Comparison of ENCODE assay signal across 9 mouse cellular contexts in genomic region chr2:72241714-72242472, GRCm38 (mm10). TPM values are rescaled to one million over a fixed set of nuclear protein-coding genes. Genes with fewer than 3 reads are reported as not detected.
DNase-seq lines count a peak whose midpoint lies in the region; ATAC-seq and TF ChIP-seq lines count a peak whose summit lies in the region.
"Had no signal": no experiment of that assay in that cellular context is flagged by ENCODE, and none has a peak within 500 bp of the region (broad histone marks: within the 10 kb centered on the region; RNA-seq: fewer than 3 reads in every experiment).

No protein-coding gene starts in this region.

- no peak for TF ChIP-seq POLR2A in heart, adult 2 months (IDR thresholded peaks at IDR 0.05; ENCODE audit: insufficient read depth, low read depth, low read length)

- H3K4me1 ChIP-seq in heart, adult 2 months (ENCODE audit: control insufficient read depth, insufficient read depth, low read length) = no peaks in the 10 kb centered on the region
- peaks cover 6% of the 10 kb centered on the region for H3K4me1 ChIP-seq in G1E (ENCODE audit: insufficient read depth, low read depth, low read length)
- 0 out of 2 replicates have a peak, but pooled peaks cover 7% of the 10 kb centered on the region for H3K4me1 ChIP-seq in forebrain, embryonic 14.5 days (ENCODE audit: control insufficient read depth, insufficient read depth, low read length)
- peaks cover 39% of the 10 kb centered on the region for H3K4me1 ChIP-seq in limb, embryonic 12.5 days (replicated peaks)

- H3K79me2 ChIP-seq in heart, adult 2 months (replicated peaks; ENCODE audit: control insufficient read depth, insufficient read depth, low read length) = no peaks in the 10 kb centered on the region

- no peak for TF ChIP-seq EP300 in heart, adult 2 months (IDR thresholded peaks at IDR 0.05; ENCODE audit: insufficient read depth, low read depth, low read length)

- WGBS in heart, adult 2 months = 47% methylated on average over 14 of the region's 14 CpGs
- 48% methylated on average over 14 of the region's 14 CpGs for WGBS in forebrain, embryonic 14.5 days
- WGBS in limb, embryonic 12.5 days = 56% methylated on average over 14 of the region's 14 CpGs

- H3K27ac ChIP-seq in heart, adult 2 months = peak overlapping the region; percentile 83
- H3K27ac ChIP-seq in forebrain, embryonic 14.5 days (ENCODE audit: low read depth, low read length) = no peak overlapping the region
- 0 out of 2 replicates have a peak overlapping the region, but pooled peaks have one; percentile 17 for H3K27ac ChIP-seq in limb, embryonic 12.5 days
- H3K27ac ChIP-seq: midbrain, embryonic 15.5 days had no signal

- H3K9me3 ChIP-seq in G1E (replicated peaks) = no peaks in the 10 kb centered on the region
- no peaks in the 10 kb centered on the region for H3K9me3 ChIP-seq in forebrain, embryonic 14.5 days (replicated peaks; ENCODE audit: control insufficient read depth, low read length)
- no peaks in the 10 kb centered on the region for H3K9me3 ChIP-seq in limb, embryonic 12.5 days
- H3K9me3 ChIP-seq: midbrain, embryonic 15.5 days had no signal

- no peaks in the 10 kb centered on the region for H3K27me3 ChIP-seq in heart, adult 2 months (ENCODE audit: control insufficient read depth, insufficient read depth, low read length)
- peaks cover 25% of the 10 kb centered on the region for H3K27me3 ChIP-seq in G1E (ENCODE audit: insufficient read depth, low read length)
- no peaks in the 10 kb centered on the region for H3K27me3 ChIP-seq in forebrain, embryonic 14.5 days (replicated peaks; ENCODE audit: control insufficient read depth, insufficient read depth, low read length)
- no peaks in the 10 kb centered on the region for H3K27me3 ChIP-seq in limb, embryonic 12.5 days
- H3K27me3 ChIP-seq: midbrain, embryonic 15.5 days had no signal

- TF ChIP-seq CTCF in heart, adult 2 months (IDR thresholded peaks at IDR 0.05) = no peak
- no peak for TF ChIP-seq CTCF in G1E (IDR thresholded peaks at IDR 0.05; ENCODE audit: low read depth, low read length)

- H3K4me2 ChIP-seq in forebrain, embryonic 14.5 days (ENCODE audit: low read length) = peak overlapping the region; percentile 0; the same call in 1 of the 2 replicates
- 0 out of 2 replicates have a peak overlapping the region, but pooled peaks have one; percentile 2 for H3K4me2 ChIP-seq in limb, embryonic 12.5 days
- H3K4me2 ChIP-seq: midbrain, embryonic 15.5 days had no signal

- DNase-seq in heart, adult 2 months = peak; percentile 47 to 48
- DNase-seq in heart, postnatal 4 days = no peak
- DNase-seq in G1E (ENCODE audit: low spot score) = no peak
- DNase-seq in forebrain, embryonic 14.5 days (ENCODE audit: low spot score) = no peak
- DNase-seq in frontal cortex, postnatal 25 days (ENCODE audit: low spot score in 2 of 2) = no peak
- DNase-seq in layer of hippocampus, postnatal 36 days = no peak
- no peak for DNase-seq in right cerebral cortex, postnatal 25 days

- ATAC-seq in G1E (ENCODE audit: extremely low read depth, insufficient number of reproducible peaks, low FRiP score, poor library complexity, severe bottlenecking) = no peak
- ATAC-seq in forebrain, embryonic 14.5 days = no peak; the same call in 1 of the 2 replicates
- ATAC-seq in limb, embryonic 12.5 days (ENCODE audit: insufficient number of reproducible peaks, insufficient read depth, low FRiP score, low TSS enrichment, low read depth) = no peak
- ATAC-seq: midbrain, embryonic 15.5 days had no signal

- H3K36me3 ChIP-seq in heart, adult 2 months (ENCODE audit: control insufficient read depth, insufficient read depth, low read length) = peaks cover 6% of the 10 kb centered on the region
- no peaks in the 10 kb centered on the region for H3K36me3 ChIP-seq in G1E (replicated peaks)
- no peaks in the 10 kb centered on the region for H3K36me3 ChIP-seq in forebrain, embryonic 14.5 days (ENCODE audit: control insufficient read depth, insufficient read depth, low read length)
- no peaks in the 10 kb centered on the region for H3K36me3 ChIP-seq in limb, embryonic 12.5 days

- intact Hi-C loops in heart, adult 2 months (cut with DNase I) = no loop called here

- peak overlapping the region; percentile 36 for H3K9ac ChIP-seq in heart, adult 2 months (ENCODE audit: low read depth, low read length)
- H3K9ac ChIP-seq in forebrain, embryonic 14.5 days (ENCODE audit: low read length) = no peak overlapping the region
- no peak overlapping the region for H3K9ac ChIP-seq in limb, embryonic 12.5 days (replicated peaks)
- H3K9ac ChIP-seq: midbrain, embryonic 15.5 days had no signal

- H3K4me3 ChIP-seq in heart, adult 2 months = no peak overlapping the region
- peak overlapping the region; percentile 43; the same call in 1 of the 2 replicates for H3K4me3 ChIP-seq in G1E (ENCODE audit: low read depth, low read length)
- no peak overlapping the region for H3K4me3 ChIP-seq in forebrain, embryonic 14.5 days (ENCODE audit: low read depth, low read length)
- 0 out of 2 replicates have a peak overlapping the region, but pooled peaks have one; percentile 13 for H3K4me3 ChIP-seq in limb, embryonic 12.5 days (replicated peaks)
- H3K4me3 ChIP-seq: midbrain, embryonic 15.5 days had no signal

RNA-seq across cellular contexts. Expression of gene Map3k20, which starts 43.5 kb away (rescaled TPM):
- total RNA-seq in heart, adult 2 months (2021) = 100 to 1,000 TPM; 275 to 303 TPM
- polyA plus RNA-seq in heart, adult 2 months (2012; rRNA removed) = 75.1 and 124 TPM in 2 replicates
- 100 to 1,000 TPM; 223 to 231 TPM for total RNA-seq in heart, postnatal 4 days (2021)
- total RNA-seq in G1E (2014; fragmentation: Nextera tagmentation) = 58.0 and 60.5 TPM in 2 replicates
- total RNA-seq in G1E (2017) = 18.9 and 23.2 TPM in 2 replicates
- 2.1 and 2.3 TPM in 2 replicates for polyA plus RNA-seq in G1E (2012)
- polyA plus RNA-seq in forebrain, embryonic 14.5 days (2014; fragmentation: Nextera tagmentation; extraction: Ambion mirVana) = 4.0 and 5.0 TPM in 2 replicates
- polyA plus RNA-seq in limb, embryonic 12.5 days (2016; fragmentation: Nextera tagmentation; extraction: Ambion mirVana) = 9.7 and 10.9 TPM in 2 replicates
- total RNA-seq in layer of hippocampus, postnatal 36 days (2021) = 10 to 100 TPM; 10.7 to 11.5 TPM

Comparison
In these comparisons a context has a peak if more than half of its experiments do, and no peak if none do; other contexts are left out.
1. DNase-seq: peak in heart, adult 2 months (2 of 2); none in heart, postnatal 4 days (single experiment), G1E (single experiment), forebrain, embryonic 14.5 days (single experiment), frontal cortex, postnatal 25 days (0 of 2), layer of hippocampus, postnatal 36 days (0 of 2) and right cerebral cortex, postnatal 25 days (single experiment).
2. H3K4me3 ChIP-seq: peak in G1E (single experiment) and limb, embryonic 12.5 days (single experiment); none in heart, adult 2 months (single experiment) and forebrain, embryonic 14.5 days (single experiment).